Mouse (Mus musculus) CD8-positive naive resting alpha-beta T cell, adult 2 months (primary cell): ENCODE data around the gene Ctsf.
"Not testable (repeated sequence)": the region's sequence is repeated elsewhere in the genome, so short reads cannot be mapped to it uniquely, and the experiment has no call there.

Source experiments
- DNase-seq, 2 experiments: peaks; one replicate each; pipeline ENCODE4 v3.0.0; 2022; ENCODE audit warnings: low read depth in 2 of 2, low spot score in 2 of 2

Gene Ctsf

DNA sequence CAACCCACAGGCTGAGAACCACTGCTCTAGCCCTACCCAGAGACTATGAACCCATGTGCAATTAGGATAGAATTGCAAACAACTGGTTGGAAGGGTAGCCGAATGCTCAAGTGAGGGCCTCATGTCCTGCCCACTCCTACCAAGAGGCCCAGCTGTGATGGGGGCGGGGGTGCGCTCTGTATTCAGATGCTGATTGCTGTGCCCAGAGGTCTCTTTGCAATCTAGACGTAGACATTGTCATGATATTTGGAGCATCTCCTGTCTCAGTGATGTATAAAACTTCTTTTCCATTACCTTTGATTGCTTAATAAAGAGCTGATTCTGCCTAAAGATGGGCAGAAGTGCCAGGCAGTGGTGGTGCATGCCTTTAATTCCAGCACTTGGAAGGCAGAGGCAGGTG is 5.1 kb upstream of the Ctsf start:
- DNase-seq = no peak

DNA sequence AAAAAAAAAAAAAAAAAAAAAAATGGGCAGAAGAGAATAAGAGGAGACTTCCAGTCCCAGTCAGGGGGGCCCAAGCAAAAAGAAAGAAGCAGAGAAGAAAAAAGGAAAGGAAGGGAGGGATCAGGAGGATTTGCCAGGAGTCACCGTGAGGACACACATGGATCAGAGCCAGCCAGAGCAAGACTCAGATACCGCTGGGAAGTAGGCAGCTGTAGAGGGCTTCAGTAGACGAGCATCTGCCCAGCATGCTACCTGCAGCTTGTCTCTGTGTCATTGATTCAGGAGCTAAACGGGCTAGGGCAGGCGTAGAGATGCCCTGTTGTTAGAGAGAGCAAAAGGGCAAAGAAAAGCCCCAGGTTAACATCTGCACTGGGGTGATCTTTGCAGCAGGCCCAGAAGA is 4.6 kb upstream of the Ctsf start:
- no peak for DNase-seq

DNA sequence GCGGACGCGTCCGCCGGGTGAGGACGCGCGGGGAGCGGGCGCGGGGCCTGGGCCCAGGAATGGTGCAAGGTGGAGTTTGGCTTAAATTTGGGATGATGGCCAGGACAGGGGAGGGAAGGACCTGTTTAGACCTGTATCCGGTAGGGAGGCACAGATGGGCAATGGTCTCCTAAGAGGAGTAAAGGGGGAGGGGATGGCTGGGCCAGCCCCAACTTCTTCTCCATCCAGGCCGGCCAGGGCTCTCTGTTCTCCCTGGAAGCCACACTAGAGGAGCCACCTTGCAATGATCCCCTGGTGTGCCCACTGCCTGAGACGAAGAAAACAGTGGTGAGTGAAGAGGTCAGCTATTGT is 515 bp downstream of the Ctsf start:
- no peak for DNase-seq

DNA sequence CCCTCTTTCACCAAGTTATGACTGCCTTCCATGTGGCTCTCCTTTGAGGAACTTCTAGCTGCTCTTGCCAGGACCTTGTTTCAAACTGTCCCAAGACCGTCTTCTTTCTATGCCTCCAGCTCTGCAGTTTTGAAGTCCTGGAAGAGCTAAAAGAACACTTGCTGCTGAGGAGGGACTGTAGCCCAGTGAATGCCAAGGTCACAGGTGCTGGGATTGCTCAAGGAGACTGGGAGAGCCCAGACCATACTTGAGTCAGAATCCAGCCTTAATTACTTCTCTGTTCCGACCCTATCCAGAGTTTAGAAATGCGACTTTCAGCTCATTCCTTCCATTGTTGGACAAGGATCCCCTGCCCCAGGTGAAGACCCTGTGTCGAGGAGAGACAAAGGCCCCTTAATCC is 1.0 kb downstream of the Ctsf start:
- no peak for DNase-seq

DNA sequence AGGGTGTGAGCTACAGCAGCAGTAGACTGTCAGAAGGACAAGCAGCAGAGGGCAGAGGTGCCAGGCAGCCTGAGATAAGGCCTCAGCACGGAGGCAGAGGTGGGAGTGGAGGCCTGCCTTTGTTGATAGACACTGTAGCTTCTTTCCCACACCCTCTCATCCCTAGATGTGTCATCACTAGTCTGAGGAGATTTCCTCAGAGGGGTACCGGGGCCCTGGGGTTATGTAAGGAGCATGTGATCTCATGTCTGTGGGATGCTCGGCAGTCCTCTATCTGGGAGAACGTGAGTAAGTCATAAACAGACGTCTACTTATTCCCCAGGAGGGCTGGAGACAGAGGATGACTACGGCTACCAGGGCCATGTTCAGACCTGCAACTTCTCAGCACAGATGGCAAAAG is 4.2 kb downstream of the Ctsf start:
- DNase-seq = no peak

DNA sequence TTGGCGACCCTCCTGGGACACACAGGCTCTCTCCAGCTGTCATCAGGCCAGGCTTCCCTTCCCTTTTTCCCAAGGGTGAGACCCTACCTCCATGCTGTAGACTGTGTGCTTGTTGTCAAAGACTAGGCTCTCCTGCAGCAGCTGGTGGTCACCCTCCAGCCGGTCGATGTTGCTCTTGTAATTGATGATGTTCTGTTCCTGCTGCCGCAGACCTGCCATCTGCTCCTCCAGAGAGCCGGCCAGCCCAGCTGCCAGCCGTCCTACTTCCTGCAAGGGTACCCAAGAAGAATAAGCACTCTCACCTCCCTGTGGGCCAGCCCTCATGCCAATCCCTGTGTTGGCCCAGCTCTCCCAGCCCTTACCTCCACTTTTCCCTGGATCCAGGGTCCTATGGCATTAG is 8.1 kb downstream of the Ctsf start:
- DNase-seq = no peak

DNA sequence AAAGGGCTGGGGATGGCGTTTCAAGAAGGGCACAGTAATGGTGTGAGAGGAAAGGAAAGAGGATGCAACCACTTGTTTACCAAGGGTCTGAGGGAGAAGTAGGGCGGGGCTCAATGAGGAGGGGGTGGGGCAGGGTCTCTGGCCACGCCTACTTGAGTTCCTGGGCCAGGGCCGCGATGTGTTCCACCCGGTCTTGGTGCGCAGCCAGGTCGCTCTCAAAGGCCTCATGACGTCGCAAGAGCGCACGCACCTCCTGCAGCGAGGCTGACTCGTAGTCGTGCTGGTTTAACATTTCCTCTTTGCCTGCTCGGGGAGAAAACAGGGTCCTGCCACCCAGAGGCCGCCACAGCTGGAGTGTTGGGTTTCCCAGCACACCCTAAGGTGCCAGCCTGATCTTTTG is 10.2 kb downstream of the Ctsf start:
- no peak for DNase-seq

DNA sequence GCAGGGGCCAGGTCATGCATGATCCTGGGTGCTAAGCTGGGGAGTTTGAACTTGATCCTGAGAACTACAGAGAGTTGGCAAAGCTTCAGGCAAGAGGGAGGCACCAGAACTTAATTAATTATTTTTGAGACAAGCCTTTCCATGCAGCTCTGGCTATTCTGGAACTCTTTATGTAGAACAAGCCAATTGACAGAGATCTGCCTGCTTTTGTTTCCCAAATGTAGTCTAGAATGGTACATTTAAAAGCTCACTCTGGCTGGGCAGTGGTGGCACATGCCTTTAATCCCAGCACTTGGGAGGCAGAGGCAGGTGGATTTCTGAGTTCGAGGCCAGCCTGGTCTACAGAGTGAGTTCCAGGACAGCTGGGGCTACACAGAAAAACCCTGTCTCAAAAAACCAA is 19.7 kb downstream of the Ctsf start:
- DNase-seq = not testable (repeated sequence)

DNA sequence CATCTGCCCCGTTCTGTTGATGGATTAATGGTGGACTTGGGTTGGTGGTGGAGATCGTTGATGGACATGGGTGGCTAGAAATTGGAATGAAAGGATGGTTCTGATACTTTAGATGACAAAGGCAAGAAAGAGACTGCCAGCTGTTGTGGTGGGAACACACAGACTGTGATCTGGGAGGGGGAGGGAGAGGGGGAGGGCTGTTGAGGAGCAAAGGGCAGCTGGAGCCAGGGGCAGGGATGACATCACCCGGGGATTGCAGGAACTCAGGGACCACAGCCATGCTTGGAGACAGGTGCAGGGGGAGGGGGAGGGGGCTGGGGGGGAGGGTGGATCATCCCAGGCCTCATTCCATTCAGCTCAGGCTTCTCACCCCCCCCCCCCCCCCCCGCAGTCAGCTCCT is 21.3 kb downstream of the Ctsf start:
- DNase-seq = no peak

DNA sequence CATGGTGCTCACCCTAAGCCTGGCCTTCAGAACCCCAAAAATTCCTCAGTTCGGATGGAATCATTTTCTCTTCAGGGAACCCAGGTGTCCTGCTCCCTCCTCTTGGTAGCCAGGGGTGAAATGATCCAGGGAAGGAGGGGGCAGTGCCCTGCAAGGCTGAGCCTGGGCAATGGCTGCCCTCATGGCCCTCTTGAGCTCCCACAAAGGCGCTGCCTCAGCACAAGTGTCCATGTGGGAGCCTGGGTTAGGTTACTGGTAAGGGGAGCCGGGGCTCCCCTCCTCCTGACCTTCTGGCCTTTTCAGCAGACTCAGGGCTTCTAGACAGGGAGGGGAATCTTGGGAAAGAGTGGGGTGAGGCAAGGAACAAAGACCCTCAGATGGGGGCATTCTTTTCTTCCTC is 21.8 kb downstream of the Ctsf start:
- no peak for DNase-seq

DNA sequence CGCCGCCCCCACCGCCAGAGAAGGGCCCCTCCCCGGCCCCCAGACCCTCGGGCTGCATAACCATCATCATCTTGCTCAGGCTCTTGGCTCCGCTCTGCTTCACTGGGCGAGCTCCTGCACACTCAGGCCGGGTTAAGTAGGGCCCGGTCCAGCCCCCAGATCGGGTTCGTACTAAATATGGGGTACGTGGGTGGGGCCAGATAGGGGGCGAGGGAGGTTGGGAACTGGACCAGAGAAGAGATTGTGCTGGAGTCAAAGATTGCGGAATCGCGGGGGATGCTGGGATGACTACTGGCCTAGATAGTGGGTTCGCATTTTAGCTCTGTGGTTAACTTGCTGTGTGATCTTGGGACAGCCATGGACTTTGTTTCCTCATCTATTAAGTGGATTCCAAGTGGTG is 22.9 kb downstream of the Ctsf start, which contains the start of gene Actn3:
Gene Actn3, minus strand, starts transcription at position 125 of the 400 bp plus-strand sequence.
- no peak for DNase-seq

DNA sequence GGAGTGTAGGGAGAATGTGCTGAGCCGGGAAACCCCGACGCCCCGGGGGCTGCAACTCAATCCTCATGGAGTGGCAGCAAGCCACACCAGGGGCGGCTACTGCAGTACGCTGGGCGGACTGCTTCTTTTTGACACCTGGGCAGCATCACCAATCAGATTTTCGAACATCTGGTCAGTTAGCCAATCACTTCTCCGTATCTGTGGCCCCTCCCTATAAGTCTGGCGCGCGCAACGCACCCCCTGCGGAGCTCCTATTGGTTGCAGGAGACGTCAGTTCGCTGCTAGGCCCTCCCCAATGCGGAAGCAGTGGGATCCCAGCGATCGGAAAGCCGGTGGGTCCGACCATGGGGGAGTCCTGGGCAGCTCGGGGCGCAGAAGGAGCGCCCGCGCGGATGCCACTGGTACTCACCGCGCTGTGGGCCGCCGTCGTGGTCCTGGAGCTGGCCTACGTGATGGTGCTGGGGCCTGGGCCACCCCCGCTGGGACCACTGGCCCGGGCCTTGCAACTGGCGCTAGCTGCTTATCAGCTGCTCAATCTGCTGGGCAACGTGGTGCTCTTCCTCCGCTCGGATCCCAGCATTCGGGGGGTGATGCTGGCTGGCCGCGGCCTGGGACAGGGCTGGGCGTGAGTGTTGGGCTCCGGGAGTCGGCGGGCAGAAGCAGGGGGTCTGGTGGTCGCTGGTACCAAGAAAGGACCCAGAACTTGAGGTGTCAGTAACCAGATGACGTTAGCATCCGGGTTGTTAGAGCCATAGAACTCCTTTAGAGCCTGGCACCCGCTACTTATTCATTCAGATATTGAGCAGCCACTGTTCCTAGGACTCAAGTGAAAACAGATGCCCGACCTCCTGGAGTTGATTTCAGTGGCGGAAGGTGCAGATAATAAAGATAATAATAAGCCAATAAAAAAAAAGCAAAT is 23.7 kb downstream of the Ctsf start, which contains the start of gene Zdhhc24:
Gene Zdhhc24, plus strand, starts transcription at position 264 of the 919 bp plus-strand sequence.
- DNase-seq = peak; percentile 88 to 91

DNA sequence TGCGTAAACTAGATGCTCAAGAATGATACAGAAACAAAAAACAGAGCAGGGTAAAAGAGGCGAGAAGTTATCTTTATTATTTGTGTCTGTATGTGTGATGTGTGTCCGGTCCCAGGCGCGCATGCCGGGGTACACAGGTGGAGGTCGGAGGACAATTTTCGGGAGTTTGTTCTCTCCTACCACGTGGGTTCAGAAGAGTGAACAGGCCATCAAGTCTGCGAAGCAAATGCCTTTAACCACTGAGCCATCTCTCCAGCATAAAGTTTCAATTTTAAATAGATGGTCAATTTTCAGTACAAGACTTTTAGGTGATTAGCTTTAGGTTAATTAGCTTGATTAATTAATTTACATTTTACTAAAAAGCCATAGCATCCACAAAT is 24.4 kb downstream of the Ctsf start:
- no peak for DNase-seq

DNA sequence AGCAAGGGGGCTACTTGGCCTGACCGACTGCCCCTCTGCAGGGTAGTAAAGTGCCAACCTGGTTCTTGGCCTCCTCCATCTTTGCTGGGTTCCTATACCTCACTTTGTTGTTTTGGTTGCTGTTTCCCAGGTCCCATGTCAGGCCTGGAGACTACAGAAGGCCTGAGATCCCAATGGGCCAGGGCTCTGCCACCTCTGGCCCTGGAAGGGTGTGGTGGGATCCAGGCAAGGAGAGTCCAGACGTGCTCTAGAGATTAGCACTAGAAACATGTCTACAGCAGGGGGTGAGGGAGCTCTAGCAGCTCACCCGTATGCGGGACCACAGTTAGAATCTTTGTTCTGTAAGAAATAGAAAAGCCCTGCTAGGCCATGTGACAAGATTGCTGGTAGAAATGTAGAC is 29.0 kb downstream of the Ctsf start:
- no peak for DNase-seq

DNA sequence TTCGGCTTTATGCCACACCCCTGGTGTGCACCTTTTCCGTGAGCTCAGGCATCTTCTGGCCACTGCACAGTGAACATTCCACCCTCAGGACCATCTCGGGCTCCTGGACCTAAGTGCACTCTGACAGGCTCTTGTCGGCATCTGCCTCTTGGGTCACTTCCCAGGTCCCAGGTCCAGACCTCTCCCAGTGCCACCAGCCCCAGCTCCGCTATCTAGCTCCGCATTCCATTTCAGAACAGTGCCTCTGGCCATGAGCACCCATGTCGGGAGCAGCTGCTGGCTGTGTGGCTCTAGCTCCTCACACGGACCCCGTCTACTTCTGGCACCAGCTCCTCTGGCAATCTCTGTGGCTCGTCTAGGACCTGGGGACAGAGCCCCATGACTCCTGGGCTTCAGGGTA is 34.9 kb downstream of the Ctsf start:
- DNase-seq = no peak

DNA sequence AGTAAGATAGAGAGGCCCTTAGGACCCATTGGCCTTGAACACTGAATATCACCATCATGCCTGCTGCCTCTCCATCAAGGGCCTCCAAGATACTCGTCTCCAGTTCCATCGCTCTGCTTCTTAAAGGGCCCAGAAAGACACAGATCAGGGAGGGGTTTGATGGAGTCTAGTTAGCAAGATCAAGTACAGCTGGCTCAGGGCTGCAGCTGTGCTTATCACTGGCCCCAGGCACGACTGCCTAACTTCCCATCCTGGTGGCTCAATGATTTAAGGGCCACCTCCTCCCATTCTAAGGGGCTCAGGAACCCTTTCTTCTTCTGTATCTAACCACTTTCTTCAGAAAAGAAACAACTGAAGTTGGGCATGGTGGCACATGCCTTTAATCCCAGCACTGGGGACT is 36.9 kb downstream of the Ctsf start:
- DNase-seq = no peak

DNA sequence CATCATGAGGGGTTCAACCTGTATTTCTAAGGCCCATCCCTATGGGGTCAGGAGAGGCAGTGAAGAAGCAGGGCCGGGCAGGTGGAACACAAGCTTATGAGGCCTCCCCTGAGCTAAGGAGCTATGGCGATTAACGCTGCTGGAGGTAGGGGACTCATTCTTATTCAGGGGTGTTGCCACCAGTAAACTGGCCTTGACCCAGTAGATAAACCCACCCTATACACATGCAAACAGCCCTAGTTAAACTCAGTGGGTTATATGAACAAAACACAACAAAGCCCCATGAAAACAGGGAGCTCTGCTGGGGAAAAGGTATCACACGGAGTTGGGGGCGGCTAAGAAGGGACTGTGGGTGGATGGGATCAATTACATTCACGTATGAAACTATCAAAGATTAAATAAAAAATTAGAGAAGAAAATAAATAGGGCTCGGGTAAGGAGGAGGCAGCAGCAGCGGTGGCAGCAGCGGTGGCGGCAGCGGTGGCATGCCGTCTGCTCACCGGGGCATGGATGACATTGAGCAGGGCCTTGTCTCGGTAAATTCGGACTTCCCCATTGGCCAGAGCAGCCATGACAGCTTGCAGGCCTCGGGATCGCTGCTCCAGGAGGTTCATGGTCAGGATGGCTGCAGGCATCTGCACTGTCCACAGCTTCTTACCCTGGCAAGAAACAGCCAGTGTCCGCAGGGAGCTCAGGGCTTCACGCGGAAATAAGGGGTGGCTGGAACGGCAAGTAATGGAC is 42.0 kb downstream of the Ctsf start:
- DNase-seq = no peak

DNA sequence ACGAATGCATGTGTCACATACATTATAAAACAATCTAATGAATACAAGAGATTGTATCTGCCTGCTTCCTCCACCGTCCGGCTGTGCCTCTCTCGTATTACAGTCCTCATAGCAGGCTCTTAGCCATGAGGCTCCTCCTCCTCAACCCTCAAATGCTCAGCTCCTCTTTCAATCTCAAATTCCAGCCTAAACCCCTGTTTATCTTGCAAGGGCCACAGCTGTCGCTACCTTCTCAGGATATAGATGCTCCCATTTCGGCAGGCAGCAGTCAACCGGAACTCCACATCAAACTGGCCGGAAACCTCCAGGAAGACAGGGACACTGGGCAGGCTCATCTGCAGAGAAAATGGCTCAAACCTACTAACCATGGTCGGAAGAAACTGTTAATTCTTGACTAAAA is 44.0 kb downstream of the Ctsf start:
- DNase-seq = no peak

DNA sequence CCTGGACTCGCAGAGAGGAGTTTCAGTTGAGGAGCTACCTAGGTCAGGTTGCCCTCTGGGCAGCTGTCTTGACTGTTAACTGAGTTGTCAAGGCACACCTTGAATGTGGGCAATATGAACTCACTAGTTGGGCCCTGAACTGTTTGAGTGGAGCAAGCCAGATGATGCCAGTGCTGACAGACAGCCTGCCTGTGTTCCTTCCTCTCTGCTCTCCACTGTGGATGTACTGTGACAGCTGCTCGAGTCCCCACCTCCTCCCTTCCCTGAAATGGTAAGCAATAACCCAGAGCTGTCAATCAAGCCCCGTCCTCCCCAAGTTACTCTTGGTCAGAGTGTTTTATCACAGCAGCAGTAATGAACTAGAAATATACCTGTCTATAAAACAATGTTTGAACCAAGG is 45.0 kb downstream of the Ctsf start:
- DNase-seq = no peak

DNA sequence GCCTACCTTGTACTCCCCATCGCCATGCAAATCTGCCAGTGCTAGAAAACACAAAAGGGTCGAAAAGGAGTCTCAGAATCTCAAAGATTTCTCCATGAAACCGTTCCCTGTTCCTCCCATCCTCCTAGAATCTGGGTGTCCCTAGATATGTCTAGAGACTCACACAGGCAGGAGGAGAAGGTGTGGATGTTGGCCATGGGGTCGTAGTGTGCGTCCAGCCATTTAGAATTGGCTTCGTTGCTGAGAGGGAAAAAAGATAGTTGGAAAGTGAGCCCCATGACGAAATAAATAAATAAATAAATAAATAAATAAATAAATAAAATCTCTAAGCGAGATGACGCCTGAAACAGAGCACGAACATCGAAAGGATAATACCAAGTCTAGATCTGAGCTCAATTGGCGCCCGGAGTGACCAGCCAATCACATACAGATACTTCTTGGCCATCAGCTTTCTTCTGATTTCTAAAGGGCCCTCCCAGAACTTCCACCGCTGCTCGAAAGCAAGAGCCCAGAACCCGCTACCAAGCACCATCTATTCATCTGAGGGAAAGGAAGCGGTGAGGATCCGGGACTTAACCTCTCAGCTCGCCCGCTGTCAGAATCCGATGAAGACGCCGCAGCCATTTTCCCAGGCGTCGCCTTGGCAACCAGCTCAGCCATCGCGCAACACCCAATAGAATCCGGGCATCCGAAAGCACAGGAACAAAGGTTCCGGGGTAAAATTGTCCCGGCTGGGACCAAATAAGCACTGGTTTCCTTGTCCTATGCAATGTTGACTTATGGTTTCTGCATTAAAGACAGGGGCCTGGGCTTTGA is 51.3 kb downstream of the Ctsf start, which contains the start of gene Bbs1:
Gene Bbs1, minus strand, starts transcription at position 650 of the 816 bp plus-strand sequence.
- DNase-seq = peak; percentile 64 to 70

DNA sequence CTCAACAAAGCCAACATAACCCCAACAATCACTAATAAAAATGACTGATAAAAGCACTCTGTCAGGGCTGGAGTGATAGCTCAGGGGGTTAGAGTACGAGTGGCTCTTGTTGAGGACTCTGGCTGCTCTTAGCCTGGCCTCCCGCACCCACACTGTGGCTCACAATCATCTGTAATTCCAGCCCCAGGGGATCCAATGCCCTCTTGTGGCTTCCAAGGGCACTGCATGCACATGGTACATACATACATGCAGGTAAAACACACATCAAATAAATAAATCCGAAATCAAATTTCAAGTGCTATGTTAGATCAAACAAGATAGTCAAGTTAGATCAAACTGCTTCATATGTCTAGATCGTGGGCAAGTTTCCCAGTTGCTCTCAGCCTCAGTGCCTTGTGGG is 53.2 kb downstream of the Ctsf start:
- peak in 1 of 2 experiments; percentile 16 for DNase-seq

DNA sequence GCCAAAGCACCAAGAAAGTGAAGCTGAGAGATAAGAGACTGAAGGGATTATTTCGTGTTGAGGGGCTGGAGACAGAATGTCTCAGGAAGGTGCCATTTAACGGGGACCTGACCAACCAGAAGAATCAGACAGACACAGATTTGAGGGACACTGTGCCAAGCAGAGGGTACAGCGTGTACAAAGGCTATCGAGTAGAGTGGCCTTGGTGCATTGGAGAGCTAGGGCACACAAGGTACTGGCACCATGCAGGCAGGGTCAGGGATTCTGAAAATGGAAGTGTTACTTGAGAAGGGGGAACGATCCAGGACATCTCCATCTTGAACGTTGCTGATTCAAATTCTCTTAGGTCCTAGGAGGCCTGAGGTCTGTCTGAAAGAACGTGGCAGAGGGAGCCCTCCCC is 54.4 kb downstream of the Ctsf start:
- DNase-seq = no peak
